Mouse (Mus musculus) CD8-positive naive resting alpha-beta T cell, adult 2 months (primary cell): Measurements from ENCODE around the gene Klk1b21.
"Not testable (repeated sequence)": the region's sequence is repeated elsewhere in the genome, so short reads cannot be mapped to it uniquely, and the experiment has no call there.

ENCODE experiments used
- DNase-seq, 2 experiments: peaks; one replicate each; pipeline ENCODE4 v3.0.0; 2022; ENCODE audit warnings: low read depth in 2 of 2, low spot score in 2 of 2

Klk1b21 gene

GRCm38 (mm10) chr7:44102028-44102427 lies at the start of gene Klk1b21:
Gene Klk1b21 (plus strand): TSS chr7:44102328.
- DNase-seq, result not testable (repeated sequence)

- no peak for DNase-seq
Measured at GRCm38 (mm10) chr7:44072117-44072516, 30.0 kb upstream of the Klk1b21 start.

GRCm38 (mm10) chr7:44077703-44078102 lies 24.4 kb upstream of the Klk1b21 start:
- DNase-seq, result no peak

- DNase-seq, result no peak
Measured at GRCm38 (mm10) chr7:44096111-44096510, 6.0 kb upstream of the Klk1b21 start.

DNA sequence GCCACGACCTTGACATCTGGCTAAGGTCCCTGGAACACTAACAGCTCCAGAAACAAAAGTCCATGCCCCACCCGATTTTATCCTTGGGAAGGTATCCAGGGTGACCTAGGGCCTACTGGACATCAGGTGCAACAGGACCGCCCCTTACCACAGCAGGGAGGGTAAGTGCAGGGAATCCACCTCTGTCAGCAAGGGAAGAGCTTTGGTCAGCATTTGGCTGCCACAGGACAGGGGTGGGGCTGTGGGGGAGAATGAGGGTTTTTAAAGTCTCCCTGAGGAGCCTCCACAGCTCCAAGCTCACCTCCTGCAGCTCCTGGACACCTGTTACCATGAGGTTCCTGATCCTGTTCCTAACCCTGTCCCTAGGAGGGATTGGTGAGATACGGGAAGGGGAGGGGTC lies 10.2 kb downstream of the Klk1b21 start, which contains the start of gene Klk1b22:
Gene Klk1b22, plus strand, starts transcription at position 301 of the 400 bp plus-strand sequence.
- no peak for DNase-seq

DNA sequence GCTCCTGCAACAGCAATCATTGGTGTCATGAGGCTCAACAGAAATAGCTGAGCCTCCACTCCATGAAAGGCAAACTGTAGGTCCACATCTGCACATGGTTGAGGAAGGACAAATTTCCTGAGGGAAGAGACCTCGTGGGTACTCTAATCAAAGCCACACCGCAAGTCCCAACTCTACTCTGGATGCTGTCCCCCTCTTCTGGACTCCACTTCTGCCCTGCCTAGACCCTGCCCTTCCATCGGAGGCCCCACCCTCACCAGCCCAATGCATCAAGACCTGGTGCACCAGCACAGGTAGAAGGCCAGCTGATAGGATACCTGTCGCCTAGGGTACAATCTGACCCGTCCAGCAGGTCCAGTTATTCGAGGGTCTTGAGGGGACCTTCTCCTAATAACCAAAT lies 21.3 kb downstream of the Klk1b21 start:
- no peak for DNase-seq

DNA sequence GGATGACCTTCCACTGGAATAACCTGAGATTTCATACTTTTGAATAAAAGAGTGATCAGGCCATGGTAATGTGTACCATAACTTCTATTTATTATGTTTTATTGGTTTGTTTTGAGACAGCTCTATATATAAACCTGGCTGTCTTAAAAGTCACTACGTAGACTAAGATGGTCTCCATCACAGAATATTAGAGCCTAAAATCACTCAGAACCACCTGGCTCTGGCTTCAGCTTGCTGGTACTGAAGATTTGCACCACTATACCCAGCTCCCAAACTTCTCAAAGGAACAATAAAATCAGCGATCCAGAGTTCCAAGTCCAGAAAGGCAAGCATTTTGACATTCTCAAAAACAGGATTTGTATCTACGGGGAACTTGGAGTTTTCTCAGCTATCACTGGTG lies 34.3 kb downstream of the Klk1b21 start, which contains the start of gene Klk1b16:
Gene Klk1b16, plus strand, starts transcription at position 301 of the 400 bp plus-strand sequence.
- no peak for DNase-seq
